Mouse (Mus musculus) neural tube, embryonic 15.5 days (tissue): ENCODE results near the gene Gm37240. TPM values are rescaled to one million over a fixed set of nuclear protein-coding genes. Genes with fewer than 3 reads are reported as not detected.
"Not testable (repeated sequence)": the region's sequence is repeated elsewhere in the genome, so short reads cannot be mapped to it uniquely, and the experiment has no call there.

Experiments
- ATAC-seq: fragments of 200-750 bp; cut with Nextera tagmentation; 2 replicates; pipeline ENCODE4 v1.8.0; 2017; ENCODE audit warnings: mild to moderate bottlenecking, moderate TSS enrichment, moderate library complexity; ENCODE audit not compliant: low FRiP score
- H3K27ac ChIP-seq: fragments of 300-500 bp; sonication (generic); replicated peaks from 2 replicates; pipeline ENCODE4 v1.5.1; 2015; ENCODE audit warnings: mild to moderate bottlenecking, inconsistent platforms
- H3K27me3 ChIP-seq: fragments of 300-500 bp; sonication (generic); replicated peaks from 2 replicates; pipeline ENCODE4 v1.6.1; 2015; ENCODE audit warnings: inconsistent platforms
- H3K36me3 ChIP-seq: fragments of 300-500 bp; sonication (generic); 2 replicates; pipeline ENCODE4 v1.6.1; 2015; ENCODE audit warnings: inconsistent platforms
- H3K4me1 ChIP-seq: fragments of 300-500 bp; sonication (generic); 2 replicates; pipeline ENCODE4 v1.6.1; 2015; ENCODE audit warnings: inconsistent platforms
- H3K4me2 ChIP-seq: fragments of 300-500 bp; sonication (generic); 2 replicates; pipeline ENCODE4 v1.6.1; 2015; ENCODE audit warnings: inconsistent platforms, mild to moderate bottlenecking, moderate library complexity
- H3K4me3 ChIP-seq: fragments of 300-500 bp; sonication (generic); replicated peaks from 2 replicates; pipeline ENCODE4 v1.5.1; 2015; ENCODE audit warnings: mild to moderate bottlenecking, inconsistent platforms
- H3K9ac ChIP-seq: fragments of 300-500 bp; sonication (generic); replicated peaks from 2 replicates; pipeline ENCODE4 v1.6.1; 2015; ENCODE audit warnings: mild to moderate bottlenecking, inconsistent platforms
- H3K9me3 ChIP-seq: fragments of 300-500 bp; sonication (generic); replicated peaks from 2 replicates; pipeline ENCODE4 v1.6.1; 2016; ENCODE audit warnings: inconsistent platforms
- WGBS: fragments of 180-500 bp; shearing (Covaris S2); methylation state at CpG from one replicate; pipeline ENCODE4 v1.1.7; 2015; ENCODE audit warnings: mixed read lengths; 5-methylcytosine and 5-hydroxymethylcytosine counted together
- polyA plus RNA-seq: library from polyadenylated mRNA; unstranded; fragments of >200 nt; fragmentation: Nextera tagmentation; extraction: Ambion mirVana; gene quantifications from 2 replicates; pipeline ENCODE4 v1.2.1, GENCODE M21; 2015

Gm37240 gene
- polyA plus RNA-seq, 1 experiment from 2014 or later = 0.99 TPM

DNA sequence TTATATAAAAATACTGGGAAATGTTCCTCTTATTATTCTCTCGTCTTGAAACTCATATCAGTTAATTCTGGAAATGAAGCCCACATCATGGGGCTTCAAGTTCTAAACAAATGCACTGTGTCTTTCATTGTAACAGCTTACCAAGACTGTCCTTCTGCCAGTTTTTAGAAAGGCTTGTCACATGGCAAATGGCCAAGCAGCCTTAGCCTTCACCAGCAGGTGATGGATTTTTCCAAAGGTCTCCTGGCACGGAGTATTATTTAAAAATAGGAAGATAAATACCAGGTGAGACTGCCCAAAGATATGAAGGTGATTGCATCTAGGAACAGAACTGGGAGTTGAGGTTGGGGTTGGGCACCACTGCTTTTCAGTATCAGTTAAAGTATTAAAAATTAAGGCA lies 304.6 kb downstream of the Gm37240 start:
- Histone ChIP-seq H3K9ac (no peak overlapping the region), H3K4me3 (no peak overlapping the region), H3K36me3 (no peaks in the 10 kb centered on the region), H3K9me3 (no peaks in the 10 kb centered on the region), H3K27ac (no peak overlapping the region), H3K27me3 (no peaks in the 10 kb centered on the region), H3K4me2 (no peak overlapping the region), H3K4me1 (no peaks in the 10 kb centered on the region)
- ATAC-seq = no peak
- 86% methylated on average over 2 of the region's 2 CpGs for WGBS

DNA sequence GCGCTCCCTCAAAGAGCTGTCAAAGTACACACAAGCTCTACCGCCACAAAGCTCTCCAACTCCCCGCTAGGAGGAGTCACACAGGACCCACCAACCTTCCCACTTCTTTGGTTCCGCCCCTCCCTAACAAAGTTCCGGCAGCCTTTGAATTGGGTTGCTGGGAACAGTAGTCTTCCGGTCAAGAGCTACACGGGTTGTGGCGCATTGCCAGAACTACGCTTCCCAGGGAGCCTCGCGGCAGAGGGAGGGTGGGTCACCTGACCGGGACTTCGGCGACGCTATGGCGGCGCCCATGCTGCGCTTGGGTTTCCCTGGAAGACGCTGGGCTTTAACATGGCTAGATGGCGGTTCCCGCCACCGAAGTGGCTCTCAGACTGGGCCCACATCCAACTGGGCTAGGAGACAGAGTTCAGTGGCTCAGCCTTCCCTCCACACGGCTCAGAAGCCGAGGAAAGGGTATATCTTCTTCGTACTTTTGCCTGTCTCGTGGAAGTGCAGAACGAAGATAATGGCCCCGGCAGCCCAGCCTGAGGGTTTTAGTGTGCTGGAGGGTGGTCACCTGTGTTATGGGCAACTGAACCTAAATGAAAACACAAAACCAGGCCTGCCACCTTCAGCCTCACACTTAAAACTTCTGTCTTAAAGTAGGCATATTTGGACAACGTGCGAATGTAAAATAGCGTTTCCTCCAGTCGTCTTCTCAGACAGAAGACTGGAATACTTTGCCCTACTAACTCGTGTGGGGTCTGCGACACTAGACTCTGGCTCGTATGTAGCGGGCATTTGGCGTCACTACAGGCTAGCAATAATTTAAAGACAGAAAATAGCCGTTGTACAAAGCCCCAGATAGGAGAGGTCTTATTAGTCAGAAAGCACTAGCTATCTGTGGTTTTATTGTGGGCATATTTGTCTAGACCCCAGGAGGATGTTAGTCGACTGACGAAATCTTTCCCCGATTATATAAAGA lies 313.2 kb downstream of the Gm37240 start, which contains the start of gene Gatb:
Gene Gatb (plus strand): TSS at position 256 of the 967 bp plus-strand sequence.
- H3K4me2 ChIP-seq = peak within 1 kb of the TSS; percentile 86
- ATAC-seq = peak; percentile 99
- H3K36me3 ChIP-seq = no peaks in the 10 kb centered on the region
- H3K27me3 ChIP-seq = no peaks in the 10 kb centered on the region
- H3K27ac ChIP-seq = peak within 1 kb of the TSS; percentile 91
- H3K4me3 ChIP-seq = peak within 1 kb of the TSS; percentile 65
- H3K9ac ChIP-seq = peak within 1 kb of the TSS; percentile 81
- WGBS = 2% methylated on average over 41 of the region's 41 CpGs
- no peaks in the 10 kb centered on the region for H3K4me1 ChIP-seq
- H3K9me3 ChIP-seq = no peaks in the 10 kb centered on the region

DNA sequence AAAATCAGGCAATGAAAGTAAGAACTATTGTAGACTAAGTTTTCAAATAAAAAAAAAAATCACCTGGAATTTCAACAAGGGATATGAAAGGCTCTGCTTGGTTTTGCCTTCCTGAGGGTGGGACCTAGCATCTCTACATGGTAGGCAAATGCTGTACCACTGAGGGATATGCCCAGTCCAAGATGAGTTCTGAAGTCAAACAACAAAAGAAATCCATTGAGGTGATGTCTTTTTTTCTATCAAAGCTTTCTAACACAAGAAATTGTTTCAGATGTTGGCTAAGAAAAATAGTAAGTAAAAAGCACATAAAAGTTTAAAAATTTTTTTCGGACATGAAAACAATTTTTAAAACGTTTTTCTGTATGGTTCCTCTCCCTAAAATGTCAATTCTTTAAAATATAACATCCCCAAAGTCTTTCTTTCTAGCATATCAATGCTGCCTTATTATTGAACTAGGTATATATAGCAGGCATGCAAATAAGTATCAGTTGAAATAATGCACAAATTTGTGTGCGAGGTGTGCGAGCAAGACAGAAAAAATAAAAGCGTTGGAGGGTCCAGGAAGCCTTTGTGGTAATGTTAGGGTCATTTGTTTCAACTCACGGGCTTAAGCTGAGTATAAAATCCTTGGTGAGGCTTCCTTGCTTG lies 314.0 kb downstream of the Gm37240 start:
- Histone ChIP-seq H3K36me3 (no peaks in the 10 kb centered on the region), H3K27ac (0 out of 2 replicates have a peak overlapping the region, but pooled peaks have one; percentile 42), H3K4me2 (peak overlapping the region; percentile 53), H3K9me3 (no peaks in the 10 kb centered on the region), H3K9ac (peak overlapping the region; percentile 41; the same call in 1 of the 2 replicates), H3K27me3 (no peaks in the 10 kb centered on the region), H3K4me1 (no peaks in the 10 kb centered on the region), H3K4me3 (peak overlapping the region; percentile 65)
- no peak for ATAC-seq
- WGBS = 21% methylated on average over 6 of the region's 6 CpGs

DNA sequence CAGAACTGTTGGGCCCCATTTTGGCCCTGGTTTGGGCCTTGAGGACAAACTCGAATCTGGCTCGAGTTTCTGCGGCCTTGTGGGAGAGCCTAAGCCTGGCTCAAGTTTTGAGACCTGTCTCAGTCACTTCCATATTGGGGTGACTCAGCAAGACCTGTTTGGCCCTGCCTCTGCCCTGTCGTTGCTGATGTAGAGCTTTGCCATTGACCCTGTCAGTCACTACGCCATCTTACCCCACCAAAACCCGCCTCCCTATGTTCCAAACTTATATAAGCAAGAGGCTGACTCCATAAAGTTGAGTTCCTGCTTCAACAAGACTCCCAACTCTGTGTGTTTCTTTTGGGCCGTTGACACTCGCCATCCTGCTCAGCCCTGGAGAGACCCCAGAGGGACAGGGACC lies 314.8 kb downstream of the Gm37240 start:
- not testable (repeated sequence) for H3K9ac ChIP-seq, H3K4me1 ChIP-seq, H3K27me3 ChIP-seq, H3K4me2 ChIP-seq, H3K9me3 ChIP-seq, ATAC-seq, H3K36me3 ChIP-seq, H3K27ac ChIP-seq, H3K4me3 ChIP-seq
- WGBS = 90% methylated on average over 8 of the region's 8 CpGs

DNA sequence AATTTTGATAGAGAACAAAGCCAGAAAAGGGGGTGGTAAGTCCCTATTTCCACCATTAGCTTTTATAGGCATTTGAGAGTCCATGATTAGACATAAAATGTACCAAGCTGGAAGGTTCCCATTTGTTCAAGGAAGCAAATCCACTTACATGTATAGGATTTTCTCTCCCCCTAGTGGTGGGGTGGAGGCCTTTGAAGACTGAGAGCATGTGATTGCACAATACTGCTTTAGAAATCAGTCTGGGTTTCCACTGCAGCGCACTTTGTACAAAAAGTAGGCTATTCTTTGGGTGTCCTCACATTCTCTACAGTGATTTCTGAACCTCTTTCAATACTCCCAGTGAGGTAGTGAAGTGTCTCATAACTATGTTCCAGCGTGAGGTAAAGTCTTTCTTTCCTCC lies 316.0 kb downstream of the Gm37240 start:
- ATAC-seq = no peak
- H3K9me3 ChIP-seq = no peaks in the 10 kb centered on the region
- no peaks in the 10 kb centered on the region for H3K27me3 ChIP-seq
- H3K4me3 ChIP-seq = no peak overlapping the region
- H3K9ac ChIP-seq = no peak overlapping the region
- H3K4me1 ChIP-seq = no peaks in the 10 kb centered on the region
- no peaks in the 10 kb centered on the region for H3K36me3 ChIP-seq
- no peak overlapping the region for H3K4me2 ChIP-seq
- WGBS = 57% methylated on average over 2 of the region's 2 CpGs
- H3K27ac ChIP-seq = no peak overlapping the region

DNA sequence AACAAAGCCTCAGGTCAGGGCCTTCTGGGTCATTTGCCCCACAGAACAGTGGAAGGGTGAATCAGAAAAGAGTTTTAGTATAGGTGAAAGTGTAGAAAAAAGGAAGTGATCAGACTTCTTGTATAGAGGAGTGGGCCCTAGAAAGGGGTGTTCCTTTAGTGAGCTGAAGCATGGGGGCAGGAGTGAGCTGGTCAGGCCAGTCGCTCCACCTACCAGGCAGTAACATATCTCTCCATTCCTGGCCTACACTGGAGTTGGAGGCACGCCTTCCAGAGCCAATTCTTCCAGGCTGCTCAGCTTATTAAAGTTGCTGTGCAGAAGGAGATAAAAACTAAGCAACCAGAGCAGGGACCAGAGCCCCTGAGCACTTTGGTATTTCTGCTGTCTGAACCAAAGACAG lies 322.7 kb downstream of the Gm37240 start:
- no peaks in the 10 kb centered on the region for H3K4me1 ChIP-seq
- no peaks in the 10 kb centered on the region for H3K9me3 ChIP-seq
- no peaks in the 10 kb centered on the region for H3K27me3 ChIP-seq
- 77% methylated on average over 2 of the region's 2 CpGs for WGBS
- no peak overlapping the region for H3K9ac ChIP-seq
- H3K36me3 ChIP-seq = no peaks in the 10 kb centered on the region
- H3K27ac ChIP-seq = no peak overlapping the region
- no peak overlapping the region for H3K4me3 ChIP-seq
- no peak for ATAC-seq
- H3K4me2 ChIP-seq = no peak overlapping the region

DNA sequence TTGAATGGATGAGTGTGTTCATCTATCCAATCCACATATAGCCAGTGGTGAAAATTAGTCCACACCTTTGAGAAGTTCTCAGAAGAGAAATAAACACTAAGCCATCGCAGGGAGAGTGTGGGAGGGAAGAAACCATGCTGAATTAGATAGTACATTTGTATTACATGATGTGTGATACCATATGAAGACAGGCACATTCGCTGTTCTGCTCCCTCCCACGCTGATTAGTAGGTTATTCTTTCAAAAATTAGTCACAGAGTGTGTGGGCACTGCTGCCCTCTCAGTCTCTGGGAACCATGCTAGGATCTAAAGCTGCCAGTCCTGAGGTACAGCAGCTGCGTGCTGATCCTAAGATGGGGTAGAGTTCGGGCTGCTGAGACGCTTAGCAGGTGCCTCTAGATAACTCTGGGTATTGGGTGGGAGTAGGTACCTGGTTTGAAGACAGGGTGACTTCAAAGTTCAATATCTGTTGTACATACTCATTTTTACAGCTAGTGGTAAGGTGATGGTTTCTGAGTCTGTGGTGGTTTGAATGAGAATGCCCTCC lies 333.5 kb downstream of the Gm37240 start:
- no peaks in the 10 kb centered on the region for H3K36me3 ChIP-seq
- WGBS = 82% methylated on average over 6 of the region's 6 CpGs
- no peaks in the 10 kb centered on the region for H3K27me3 ChIP-seq

DNA sequence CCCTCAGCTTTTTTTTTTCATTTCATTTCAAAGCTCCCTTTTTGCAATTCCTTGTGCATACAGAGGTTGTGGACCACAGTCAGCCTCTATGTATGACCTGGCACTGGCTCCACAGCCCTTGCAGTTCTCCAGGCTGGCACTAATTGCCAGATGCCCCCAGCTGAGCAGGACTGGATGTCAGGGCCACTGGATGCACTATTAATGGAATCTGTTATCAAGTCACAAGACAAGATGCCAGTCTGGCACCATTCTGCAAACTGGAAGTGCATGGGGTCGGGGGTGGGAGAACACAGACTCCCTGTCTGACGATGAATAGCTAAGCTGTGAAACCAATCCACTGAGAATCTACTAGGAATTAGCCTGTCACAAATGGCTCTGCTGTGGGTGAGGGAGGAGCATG lies 336.0 kb downstream of the Gm37240 start:
- no peak for ATAC-seq
- 62% methylated on average over 2 of the region's 2 CpGs for WGBS
- H3K27me3 ChIP-seq = no peaks in the 10 kb centered on the region

More for the DNA sequence above, 333.5 kb downstream of the Gm37240 start:
- no peak for ATAC-seq
- Histone ChIP-seq H3K27ac (no peak overlapping the region), H3K4me1 (peaks cover 11% of the 10 kb centered on the region; the same call in 1 of the 2 replicates), H3K4me2 (no peak overlapping the region), H3K9ac (no peak overlapping the region), H3K4me3 (no peak overlapping the region), H3K9me3 (no peaks in the 10 kb centered on the region)

DNA sequence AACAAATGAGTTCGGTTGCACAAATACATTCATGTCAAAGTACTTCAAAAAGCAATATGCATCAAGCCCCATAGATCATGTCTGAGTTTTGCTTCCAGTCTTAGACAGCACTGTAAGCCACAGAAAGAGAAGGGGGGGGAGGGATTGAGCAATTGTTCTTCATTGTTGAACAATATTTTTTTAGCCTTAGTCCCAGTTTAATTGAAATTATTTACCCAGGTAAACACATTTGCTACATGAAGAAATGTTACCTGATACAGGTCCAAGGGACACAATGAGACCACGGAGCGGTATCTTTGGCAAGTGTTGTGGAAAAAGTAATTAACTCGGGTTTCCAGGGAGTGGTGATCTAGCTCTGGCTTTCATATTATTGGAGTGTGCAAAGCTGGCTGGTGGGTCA lies 337.0 kb downstream of the Gm37240 start:
- Histone ChIP-seq H3K4me3 (no peak overlapping the region), H3K4me1 (peaks cover 11% of the 10 kb centered on the region; the same call in 1 of the 2 replicates), H3K36me3 (no peaks in the 10 kb centered on the region), H3K4me2 (no peak overlapping the region), H3K9me3 (no peaks in the 10 kb centered on the region), H3K27ac (no peak overlapping the region), H3K27me3 (no peaks in the 10 kb centered on the region), H3K9ac (no peak overlapping the region)
- WGBS = 68% methylated on average over 4 of the region's 4 CpGs
- no peak for ATAC-seq

More for the DNA sequence above, 336.0 kb downstream of the Gm37240 start:
- Histone ChIP-seq H3K27ac (no peak overlapping the region), H3K36me3 (no peaks in the 10 kb centered on the region), H3K4me1 (peaks cover 11% of the 10 kb centered on the region; the same call in 1 of the 2 replicates), H3K4me3 (no peak overlapping the region), H3K4me2 (no peak overlapping the region), H3K9me3 (no peaks in the 10 kb centered on the region), H3K9ac (no peak overlapping the region)

DNA sequence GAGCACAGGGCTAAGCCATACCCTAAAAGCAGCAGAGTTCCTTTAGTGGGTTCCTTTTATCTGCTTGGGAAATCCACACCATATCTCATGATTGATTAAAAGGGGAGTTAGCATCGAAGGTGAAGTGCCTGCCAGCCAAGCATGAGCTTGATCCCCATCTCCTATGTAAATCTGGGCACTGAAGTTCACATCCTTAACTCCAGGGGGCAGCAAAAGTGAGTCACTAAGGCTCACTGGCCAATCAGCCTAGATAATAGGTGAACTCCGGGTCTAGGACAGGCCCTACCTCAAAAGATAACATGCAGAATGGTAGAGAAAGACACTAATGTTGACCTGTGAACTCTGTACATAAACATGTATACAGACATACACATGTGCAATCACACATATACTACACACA lies 343.7 kb downstream of the Gm37240 start:
- no peak for ATAC-seq
- Histone ChIP-seq H3K36me3 (no peaks in the 10 kb centered on the region), H3K4me2 (no peak overlapping the region), H3K4me1 (no peaks in the 10 kb centered on the region), H3K27me3 (no peaks in the 10 kb centered on the region), H3K27ac (no peak overlapping the region), H3K4me3 (no peak overlapping the region), H3K9ac (no peak overlapping the region), H3K9me3 (no peaks in the 10 kb centered on the region)
- WGBS = 51% methylated on average over 2 of the region's 2 CpGs

DNA sequence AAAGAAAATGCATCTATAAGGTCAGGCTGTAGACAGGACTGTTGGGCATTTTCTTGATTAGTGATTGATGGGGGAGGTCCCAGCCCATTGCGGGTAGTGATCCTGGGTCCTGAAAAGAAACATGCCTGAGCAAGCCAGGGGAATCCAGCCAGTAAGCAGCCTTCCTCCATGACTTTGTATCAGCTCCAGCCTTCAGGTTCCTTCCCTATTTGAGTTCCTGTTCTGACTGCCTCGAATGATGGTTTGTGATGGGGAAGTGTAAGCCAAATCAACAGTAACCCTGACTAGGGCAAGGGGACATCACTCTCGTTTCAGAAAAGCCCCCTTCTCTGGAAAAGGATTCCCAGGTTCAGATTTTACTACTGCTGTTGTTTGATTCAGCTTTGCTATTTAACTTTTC lies 344.6 kb downstream of the Gm37240 start:
- no peak overlapping the region for H3K9ac ChIP-seq
- H3K4me2 ChIP-seq = no peak overlapping the region
- no peak overlapping the region for H3K4me3 ChIP-seq
- 61% methylated on average over 3 of the region's 3 CpGs for WGBS
- no peak overlapping the region for H3K27ac ChIP-seq
- no peak for ATAC-seq
- H3K36me3 ChIP-seq = no peaks in the 10 kb centered on the region
- no peaks in the 10 kb centered on the region for H3K4me1 ChIP-seq
- H3K9me3 ChIP-seq = no peaks in the 10 kb centered on the region
- H3K27me3 ChIP-seq = no peaks in the 10 kb centered on the region
